Mouse (Mus musculus) 416B (cell line): Measurements from ENCODE around the gene Dkk3.

ENCODE experiments used
- DNase-seq: peaks from one replicate; pipeline ENCODE4 v3.0.0; 2011; ENCODE audit warnings: low read depth

The Dkk3 gene

GRCm38 (mm10) chr7:112158942-112159341 is at the start of gene Dkk3:
Dkk3 (minus strand) TSS chr7:112159057.
- DNase-seq: no peak

- no peak for DNase-seq
Observed at GRCm38 (mm10) chr7:112207717-112208116, 48.9 kb upstream of the Dkk3 start.

GRCm38 (mm10) chr7:112205513-112205912 is 46.7 kb upstream of the Dkk3 start:
- no peak for DNase-seq

- DNase-seq: no peak
Observed at GRCm38 (mm10) chr7:112204380-112204963, 45.6 kb upstream of the Dkk3 start.

GRCm38 (mm10) chr7:112203937-112204336 is 45.1 kb upstream of the Dkk3 start:
- no peak for DNase-seq

GRCm38 (mm10) chr7:112202843-112203242 is 44.0 kb upstream of the Dkk3 start:
- DNase-seq: no peak

- no peak for DNase-seq
Observed at GRCm38 (mm10) chr7:112202194-112202593, 43.3 kb upstream of the Dkk3 start.

GRCm38 (mm10) chr7:112200761-112201160 is 41.9 kb upstream of the Dkk3 start:
- DNase-seq: no peak

GRCm38 (mm10) chr7:112199343-112199742 is 40.5 kb upstream of the Dkk3 start:
- no peak for DNase-seq

GRCm38 (mm10) chr7:112197461-112197860 is 38.6 kb upstream of the Dkk3 start:
- no peak for DNase-seq

- no peak for DNase-seq
Observed at GRCm38 (mm10) chr7:112194286-112194685, 35.4 kb upstream of the Dkk3 start.

GRCm38 (mm10) chr7:112192778-112193177 is 33.9 kb upstream of the Dkk3 start:
- DNase-seq: no peak

GRCm38 (mm10) chr7:112192237-112192636 is 33.4 kb upstream of the Dkk3 start:
- DNase-seq: no peak

- no peak for DNase-seq
Observed at GRCm38 (mm10) chr7:112187536-112188459, 28.9 kb upstream of the Dkk3 start.

GRCm38 (mm10) chr7:112186871-112187270 is 28.0 kb upstream of the Dkk3 start:
- no peak for DNase-seq

GRCm38 (mm10) chr7:112185226-112185745 is 26.4 kb upstream of the Dkk3 start:
- DNase-seq: no peak

GRCm38 (mm10) chr7:112184519-112185225 is 25.8 kb upstream of the Dkk3 start:
- DNase-seq: no peak

GRCm38 (mm10) chr7:112183258-112183841 is 24.5 kb upstream of the Dkk3 start:
- DNase-seq: peak; percentile 77

- DNase-seq: peak; percentile 76
Observed at GRCm38 (mm10) chr7:112180235-112180705, 21.4 kb upstream of the Dkk3 start.

- DNase-seq: no peak
Observed at GRCm38 (mm10) chr7:112176627-112177026, 17.8 kb upstream of the Dkk3 start.

GRCm38 (mm10) chr7:112172669-112173068 is 13.8 kb upstream of the Dkk3 start:
- no peak for DNase-seq
